Mouse (Mus musculus): ENCODE results near the gene Thap2. TPM values are rescaled to one million over a fixed set of nuclear protein-coding genes. Genes with fewer than 3 reads are reported as not detected.

The Thap2 gene
- total and polyA plus RNA-seq, 2 experiments from 2014 or later, result 13.8 to 21.6 TPM

DNA sequence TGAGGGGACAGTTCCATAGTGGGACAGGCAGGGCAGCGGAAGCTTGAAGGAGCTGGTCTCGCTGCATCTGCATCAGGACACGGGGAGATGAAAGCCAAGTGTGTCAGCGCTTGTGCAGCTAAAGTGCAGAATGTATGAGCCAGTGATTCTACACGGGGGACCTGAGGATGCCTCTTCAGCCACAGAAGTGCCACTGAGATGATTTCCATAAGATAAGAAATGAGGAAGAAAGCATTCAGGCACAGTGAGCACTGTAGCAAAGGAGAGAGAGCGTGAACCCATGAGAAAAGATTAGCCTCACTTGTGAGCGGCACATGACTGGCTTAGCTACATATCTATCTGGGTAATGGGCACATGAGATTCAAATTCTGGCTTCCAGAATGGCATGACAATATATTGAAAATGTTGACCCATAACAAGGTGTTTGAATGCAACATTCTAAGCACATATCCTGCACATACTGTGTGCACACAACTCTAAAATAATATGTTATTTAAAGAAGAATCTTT is 44.4 kb downstream of the Thap2 start:
- ATAC-seq (no peak), DNase-seq (no peak)
- Histone ChIP-seq H3K36me3 (ENCODE audit: insufficient read depth) (peaks cover 38% of the 10 kb centered on the region), H3K27me3 (ENCODE audit: insufficient read depth, low read length) (no peaks in the 10 kb centered on the region), H3K4me3 (ENCODE audit: low read depth, low read length) (no peak overlapping the region), H3K4me2 (ENCODE audit: low read depth) (no peak overlapping the region), H3K9ac (no peak overlapping the region), H3K27ac (ENCODE audit: low read depth, low read length) (no peak overlapping the region), H3K9me3 (ENCODE audit: low read length) (no peaks in the 10 kb centered on the region), H3K4me1 (ENCODE audit: insufficient read depth) (no peaks in the 10 kb centered on the region)
- no peak for TF ChIP-seq CTCF (IDR thresholded peaks at IDR 0.05; ENCODE audit: low read depth)
- WGBS, result 96% methylated on average over 7 of the region's 7 CpGs

DNA sequence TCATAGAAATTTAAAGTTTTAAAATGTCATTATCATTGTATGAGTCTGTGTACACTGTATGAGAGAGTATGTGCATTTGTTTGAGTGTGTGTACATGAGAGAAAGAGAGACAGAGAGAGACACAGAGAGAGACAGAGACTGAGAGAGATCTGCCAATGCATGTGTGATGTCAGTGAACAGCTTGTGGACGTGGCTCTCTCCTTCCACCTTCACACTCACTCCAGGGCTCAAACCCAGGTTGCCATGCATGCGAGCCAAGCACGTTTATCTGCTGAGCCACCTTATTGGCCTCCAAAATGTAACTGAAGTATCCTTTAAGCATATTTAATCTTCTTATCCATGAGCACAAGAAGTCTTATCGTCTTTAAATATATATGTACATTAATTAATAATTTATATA is 47.3 kb downstream of the Thap2 start:
- Histone ChIP-seq H3K27me3 (ENCODE audit: insufficient read depth, low read length) (no peaks in the 10 kb centered on the region), H3K9me3 (ENCODE audit: low read length) (no peaks in the 10 kb centered on the region), H3K9ac (no peak overlapping the region), H3K36me3 (ENCODE audit: insufficient read depth) (peaks cover 16% of the 10 kb centered on the region), H3K4me2 (ENCODE audit: low read depth) (no peak overlapping the region), H3K4me3 (ENCODE audit: low read depth, low read length) (no peak overlapping the region), H3K27ac (ENCODE audit: low read depth, low read length) (no peak overlapping the region), H3K4me1 (ENCODE audit: insufficient read depth) (no peaks in the 10 kb centered on the region)
- ATAC-seq (no peak), DNase-seq (no peak)
- no peak for TF ChIP-seq CTCF (IDR thresholded peaks at IDR 0.05; ENCODE audit: low read depth)
- WGBS, result 90% methylated on average over 4 of the region's 4 CpGs

DNA sequence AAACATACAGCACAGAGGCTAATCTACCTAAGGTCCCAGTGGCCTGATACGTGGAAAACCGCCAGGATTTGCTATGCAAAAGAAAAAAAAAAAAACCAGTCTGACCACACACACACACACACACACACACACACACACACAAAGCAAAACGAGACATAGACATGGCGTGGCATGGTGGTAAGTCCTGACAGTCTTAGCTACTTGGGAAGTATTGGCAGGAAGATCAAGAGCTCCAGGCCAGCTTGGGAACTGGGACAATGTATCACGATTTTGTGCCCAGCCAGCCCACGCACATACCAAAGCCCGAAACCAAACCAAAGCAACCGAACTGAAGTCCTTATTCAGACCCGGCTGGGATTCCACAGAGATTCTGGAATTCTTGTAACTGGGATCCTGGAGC is 50.7 kb downstream of the Thap2 start:
- H3K9ac ChIP-seq, result no peak overlapping the region
- H3K27ac ChIP-seq (ENCODE audit: low read depth, low read length), result no peak overlapping the region
- no peak overlapping the region for H3K4me2 ChIP-seq (ENCODE audit: low read depth)
- no peak for TF ChIP-seq CTCF (IDR thresholded peaks at IDR 0.05; ENCODE audit: low read depth)
- DNase-seq (peak; percentile 14), ATAC-seq (peak; percentile 48)
- no peaks in the 10 kb centered on the region for H3K27me3 ChIP-seq (ENCODE audit: insufficient read depth, low read length)
- H3K36me3 ChIP-seq (ENCODE audit: insufficient read depth), result no peaks in the 10 kb centered on the region
- no peaks in the 10 kb centered on the region for H3K4me1 ChIP-seq (ENCODE audit: insufficient read depth)
- 67% methylated on average over 9 of the region's 9 CpGs for WGBS
- H3K4me3 ChIP-seq (ENCODE audit: low read depth, low read length), result no peak overlapping the region
- H3K9me3 ChIP-seq (ENCODE audit: low read length), result no peaks in the 10 kb centered on the region

DNA sequence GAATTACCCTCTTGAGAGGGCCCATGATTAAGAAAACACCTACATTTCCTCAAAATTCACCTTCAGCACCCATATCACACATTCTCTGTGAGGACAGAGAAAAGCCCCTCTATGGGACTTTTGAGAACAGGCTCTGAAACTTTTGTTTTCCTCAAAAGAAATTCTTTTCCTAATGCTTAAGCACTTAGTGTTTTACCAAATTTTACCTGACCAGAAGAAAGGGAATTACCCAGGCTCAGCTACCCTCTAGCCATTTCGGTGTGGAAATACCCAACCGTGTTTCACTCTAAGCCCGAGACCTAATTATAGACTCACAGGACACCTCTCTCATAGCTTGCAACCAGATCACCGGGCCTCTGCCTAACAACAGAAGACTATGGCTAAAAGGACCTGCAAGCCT is 51.2 kb downstream of the Thap2 start:
- Histone ChIP-seq H3K4me2 (ENCODE audit: low read depth) (no peak overlapping the region), H3K9ac (no peak overlapping the region), H3K27ac (ENCODE audit: low read depth, low read length) (no peak overlapping the region), H3K4me3 (ENCODE audit: low read depth, low read length) (no peak overlapping the region), H3K27me3 (ENCODE audit: insufficient read depth, low read length) (no peaks in the 10 kb centered on the region), H3K9me3 (ENCODE audit: low read length) (no peaks in the 10 kb centered on the region), H3K36me3 (ENCODE audit: insufficient read depth) (no peaks in the 10 kb centered on the region), H3K4me1 (ENCODE audit: insufficient read depth) (no peaks in the 10 kb centered on the region)
- ATAC-seq, result no peak
- no peak for DNase-seq
- TF ChIP-seq CTCF (IDR thresholded peaks at IDR 0.05; ENCODE audit: low read depth), result no peak
- 83% methylated on average over 4 of the region's 4 CpGs for WGBS

DNA sequence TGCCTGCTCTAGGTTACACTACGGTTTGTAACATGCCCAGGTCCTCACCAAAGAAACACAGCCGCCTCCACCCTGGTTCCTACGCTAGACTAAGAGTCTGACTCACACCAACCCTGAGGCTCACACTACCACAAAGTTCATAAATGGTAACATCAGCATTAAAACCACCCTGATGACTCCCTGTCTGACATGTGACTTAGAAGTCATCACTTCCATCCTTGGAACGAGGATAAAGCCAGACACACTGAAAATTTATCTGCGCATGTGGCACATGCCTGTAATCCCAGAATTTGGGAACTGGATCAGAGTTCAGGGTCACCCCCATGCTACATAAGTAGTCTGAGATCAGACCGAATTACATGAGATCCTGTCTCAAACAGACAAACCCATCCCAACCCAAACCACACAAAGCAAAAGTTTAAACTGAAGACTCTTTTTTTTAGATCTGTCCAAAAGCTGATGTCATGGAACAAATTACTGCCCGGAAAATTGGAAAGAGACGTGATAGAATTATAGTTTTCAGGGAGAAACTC is 51.8 kb downstream of the Thap2 start:
- no peak overlapping the region for H3K27ac ChIP-seq (ENCODE audit: low read depth, low read length)
- TF ChIP-seq CTCF (IDR thresholded peaks at IDR 0.05; ENCODE audit: low read depth), result no peak
- DNase-seq (no peak), ATAC-seq (no peak)
- no peak overlapping the region for H3K4me3 ChIP-seq (ENCODE audit: low read depth, low read length)
- H3K4me2 ChIP-seq (ENCODE audit: low read depth), result no peak overlapping the region
- H3K9me3 ChIP-seq (ENCODE audit: low read length), result no peaks in the 10 kb centered on the region
- 87% methylated on average over 8 of the region's 8 CpGs for WGBS
- no peaks in the 10 kb centered on the region for H3K36me3 ChIP-seq (ENCODE audit: insufficient read depth)
- H3K4me1 ChIP-seq (ENCODE audit: insufficient read depth), result no peaks in the 10 kb centered on the region
- no peaks in the 10 kb centered on the region for H3K27me3 ChIP-seq (ENCODE audit: insufficient read depth, low read length)
- H3K9ac ChIP-seq, result no peak overlapping the region

DNA sequence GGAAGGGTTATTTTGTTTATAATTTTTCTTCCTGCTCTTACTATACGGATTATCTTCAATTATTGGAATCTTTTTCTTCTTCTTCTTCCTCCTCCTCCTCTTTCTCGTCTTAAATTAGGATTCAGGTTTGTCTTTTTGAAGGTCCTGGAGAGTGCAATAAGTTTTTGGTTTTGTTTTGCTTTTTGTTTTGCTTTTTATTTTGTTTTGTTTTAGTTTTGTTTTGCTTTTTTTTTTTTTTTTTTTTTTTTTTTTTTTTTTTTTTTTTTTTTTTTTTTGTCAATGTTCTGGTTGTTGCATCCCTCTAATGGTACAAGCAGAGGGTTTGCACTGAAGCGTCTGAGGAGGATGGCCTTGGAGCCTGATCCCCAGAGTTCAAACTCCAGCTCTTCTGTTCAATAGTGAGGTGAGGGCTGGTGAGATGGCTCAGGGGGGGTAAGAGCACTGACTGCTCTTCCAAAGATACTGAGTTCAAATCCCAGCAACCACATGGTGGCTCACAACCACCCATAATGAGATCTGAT is 55.2 kb downstream of the Thap2 start:
- 93% methylated on average over 3 of the region's 3 CpGs for WGBS
- Histone ChIP-seq H3K27ac (ENCODE audit: low read depth, low read length) (no peak overlapping the region), H3K4me2 (ENCODE audit: low read depth) (no peak overlapping the region), H3K9ac (no peak overlapping the region), H3K9me3 (ENCODE audit: low read length) (no peaks in the 10 kb centered on the region), H3K27me3 (ENCODE audit: insufficient read depth, low read length) (no peaks in the 10 kb centered on the region), H3K4me3 (ENCODE audit: low read depth, low read length) (no peak overlapping the region), H3K36me3 (ENCODE audit: insufficient read depth) (no peaks in the 10 kb centered on the region), H3K4me1 (ENCODE audit: insufficient read depth) (no peaks in the 10 kb centered on the region)
- DNase-seq (no peak), ATAC-seq (no peak)
- no peak for TF ChIP-seq CTCF (IDR thresholded peaks at IDR 0.05; ENCODE audit: low read depth)

- TF ChIP-seq CTCF (IDR thresholded peaks at IDR 0.05; ENCODE audit: low read depth), result no peak
- Histone ChIP-seq H3K4me2 (ENCODE audit: low read depth) (no peak overlapping the region), H3K4me3 (ENCODE audit: low read depth, low read length) (no peak overlapping the region), H3K36me3 (ENCODE audit: insufficient read depth) (no peaks in the 10 kb centered on the region), H3K9ac (no peak overlapping the region), H3K4me1 (ENCODE audit: insufficient read depth) (no peaks in the 10 kb centered on the region), H3K9me3 (ENCODE audit: low read length) (no peaks in the 10 kb centered on the region), H3K27me3 (ENCODE audit: insufficient read depth, low read length) (no peaks in the 10 kb centered on the region), H3K27ac (ENCODE audit: low read depth, low read length) (no peak overlapping the region)
- DNase-seq, result no peak
- no peak for ATAC-seq
- WGBS, result 83% methylated on average over 6 of the region's 6 CpGs
Observed at GRCm38 (mm10) chr10:115328514-115328913, 55.7 kb downstream of the Thap2 start.
